ENCODE assay signal across 21 mouse cellular contexts in the genomic region with DNA sequence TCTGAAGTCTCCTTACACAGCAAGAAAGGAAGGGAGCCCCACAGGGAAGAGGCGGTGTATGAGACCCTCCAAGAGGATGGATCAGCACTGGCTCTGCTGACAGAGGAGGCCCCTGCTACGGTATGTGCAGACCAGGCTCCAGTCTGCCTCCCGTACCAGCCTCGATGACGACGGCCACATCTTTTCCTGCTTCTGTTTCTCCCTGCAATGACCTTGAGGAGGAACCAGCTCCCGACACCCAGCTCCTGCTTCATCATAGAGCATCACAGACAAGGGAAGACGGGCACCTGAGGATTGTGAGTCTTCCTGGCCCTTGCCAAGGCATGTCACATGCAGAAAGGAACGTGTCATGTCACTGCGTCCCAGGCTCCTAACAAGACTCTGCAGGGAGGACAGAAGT. TPM values are rescaled to one million over a fixed set of nuclear protein-coding genes. Genes with fewer than 3 reads are reported as not detected.
DNase-seq lines count a peak whose midpoint lies in the region; ATAC-seq and TF ChIP-seq lines count a peak whose summit lies in the region.
"Had no signal": no experiment of that assay in that cellular context is flagged by ENCODE, and none has a peak within 500 bp of the region (broad histone marks: within the 10 kb centered on the region; RNA-seq: fewer than 3 reads in every experiment).

No protein-coding gene starts in this region.

- no peaks in the 10 kb centered on the region for H3K9me3 ChIP-seq in embryonic facial prominence, embryonic 13.5 days
- H3K9me3 ChIP-seq in embryonic facial prominence, embryonic 10.5 days, result no peaks in the 10 kb centered on the region
- no peaks in the 10 kb centered on the region for H3K9me3 ChIP-seq in limb, embryonic 12.5 days
- H3K9me3 ChIP-seq in limb, embryonic 10.5 days (replicated peaks), result no peaks in the 10 kb centered on the region
- no peaks in the 10 kb centered on the region for H3K9me3 ChIP-seq in embryonic facial prominence, embryonic 14.5 days (ENCODE audit: control insufficient read depth, low read length)
- no peaks in the 10 kb centered on the region for H3K9me3 ChIP-seq in midbrain, postnatal 0 days (ENCODE audit: low read length)
- H3K9me3 ChIP-seq: embryonic facial prominence, embryonic 12.5 days; forebrain, embryonic 10.5 days; heart, embryonic 12.5 days; hindbrain, embryonic 12.5 days had no signal

- no peak for DNase-seq in embryonic facial prominence, embryonic 10.5 days (ENCODE audit: low spot score)
- no peak for DNase-seq in limb, embryonic 10.5 days (ENCODE audit: low spot score)
- DNase-seq in embryonic facial prominence, embryonic 14.5 days (ENCODE audit: low spot score), result no peak
- no peak for DNase-seq in midbrain, postnatal 0 days (ENCODE audit: low spot score)
- DNase-seq in layer of hippocampus, postnatal 36 days, result no peak
- DNase-seq: adrenal gland, postnatal 14 days; cerebellum, adult 18-20 months; cerebellum, postnatal 10 days; embryo, embryonic 11 days; heart, postnatal 4 days had no signal

- no peak overlapping the region for H3K4me3 ChIP-seq in embryonic facial prominence, embryonic 13.5 days
- no peak overlapping the region for H3K4me3 ChIP-seq in embryonic facial prominence, embryonic 10.5 days
- no peak overlapping the region for H3K4me3 ChIP-seq in limb, embryonic 12.5 days (replicated peaks)
- no peak overlapping the region for H3K4me3 ChIP-seq in limb, embryonic 10.5 days
- no peak overlapping the region for H3K4me3 ChIP-seq in embryonic facial prominence, embryonic 14.5 days (ENCODE audit: low read depth, low read length)
- H3K4me3 ChIP-seq in midbrain, postnatal 0 days (ENCODE audit: low read depth, low read length), result no peak overlapping the region
- H3K4me3 ChIP-seq: embryonic facial prominence, embryonic 12.5 days; erythroblast, embryonic 14.5 days; forebrain, embryonic 10.5 days; heart, adult 2 months; heart, embryonic 12.5 days; hindbrain, embryonic 12.5 days had no signal

- TF ChIP-seq CTCF in midbrain, postnatal 0 days (IDR thresholded peaks at IDR 0.05), result no peak

- H3K4me1 ChIP-seq in embryonic facial prominence, embryonic 13.5 days, result peaks cover 26% of the 10 kb centered on the region
- H3K4me1 ChIP-seq in embryonic facial prominence, embryonic 10.5 days, result 0 out of 2 replicates have a peak, but pooled peaks cover 2% of the 10 kb centered on the region
- 0 out of 2 replicates have a peak, but pooled peaks cover 7% of the 10 kb centered on the region for H3K4me1 ChIP-seq in limb, embryonic 12.5 days (replicated peaks)
- peaks cover 5% of the 10 kb centered on the region; the same call in 1 of the 2 replicates for H3K4me1 ChIP-seq in limb, embryonic 10.5 days
- peaks cover 8% of the 10 kb centered on the region for H3K4me1 ChIP-seq in embryonic facial prominence, embryonic 14.5 days (ENCODE audit: control insufficient read depth, insufficient read depth, low read length)
- H3K4me1 ChIP-seq in midbrain, postnatal 0 days (ENCODE audit: insufficient read depth, low read length), result no peaks in the 10 kb centered on the region

- 0 out of 2 replicates have a peak overlapping the region, but pooled peaks have one; percentile 39 for H3K27ac ChIP-seq in embryonic facial prominence, embryonic 13.5 days
- H3K27ac ChIP-seq in embryonic facial prominence, embryonic 10.5 days (replicated peaks), result no peak overlapping the region
- no peak overlapping the region for H3K27ac ChIP-seq in limb, embryonic 12.5 days
- H3K27ac ChIP-seq in limb, embryonic 10.5 days, result no peak overlapping the region
- peak overlapping the region; percentile 45; the same call in 1 of the 2 replicates for H3K27ac ChIP-seq in embryonic facial prominence, embryonic 14.5 days (replicated peaks; ENCODE audit: low read depth, low read length)
- no peak overlapping the region for H3K27ac ChIP-seq in midbrain, postnatal 0 days (ENCODE audit: low read depth, low read length)
- H3K27ac ChIP-seq: embryonic facial prominence, embryonic 12.5 days; forebrain, embryonic 10.5 days; hindbrain, embryonic 12.5 days had no signal

- no peak overlapping the region for H3K4me2 ChIP-seq in embryonic facial prominence, embryonic 13.5 days
- H3K4me2 ChIP-seq in limb, embryonic 12.5 days, result no peak overlapping the region
- no peak overlapping the region for H3K4me2 ChIP-seq in embryonic facial prominence, embryonic 14.5 days (ENCODE audit: low read depth, low read length)
- H3K4me2 ChIP-seq in midbrain, postnatal 0 days (ENCODE audit: low read depth, low read length, poor library complexity, severe bottlenecking), result no peak overlapping the region
- H3K4me2 ChIP-seq: embryonic facial prominence, embryonic 12.5 days; heart, embryonic 12.5 days; hindbrain, embryonic 12.5 days had no signal

- WGBS in embryonic facial prominence, embryonic 13.5 days, result 66% methylated on average over 10 of the region's 10 CpGs
- WGBS in embryonic facial prominence, embryonic 10.5 days, result 80% methylated on average over 10 of the region's 10 CpGs
- WGBS in limb, embryonic 12.5 days, result 76% methylated on average over 10 of the region's 10 CpGs
- 81% methylated on average over 10 of the region's 10 CpGs for WGBS in limb, embryonic 10.5 days
- WGBS in embryonic facial prominence, embryonic 14.5 days, result 65% methylated on average over 10 of the region's 10 CpGs
- 77% methylated on average over 10 of the region's 10 CpGs for WGBS in midbrain, postnatal 0 days

- H3K36me3 ChIP-seq in embryonic facial prominence, embryonic 13.5 days, result no peaks in the 10 kb centered on the region
- no peaks in the 10 kb centered on the region for H3K36me3 ChIP-seq in embryonic facial prominence, embryonic 10.5 days (replicated peaks)
- H3K36me3 ChIP-seq in limb, embryonic 12.5 days, result no peaks in the 10 kb centered on the region
- no peaks in the 10 kb centered on the region for H3K36me3 ChIP-seq in limb, embryonic 10.5 days
- H3K36me3 ChIP-seq in embryonic facial prominence, embryonic 14.5 days (ENCODE audit: control insufficient read depth, insufficient read depth, low read length), result no peaks in the 10 kb centered on the region
- H3K36me3 ChIP-seq in midbrain, postnatal 0 days (ENCODE audit: insufficient read depth, low read length), result no peaks in the 10 kb centered on the region
- H3K36me3 ChIP-seq: embryonic facial prominence, embryonic 12.5 days; forebrain, embryonic 10.5 days; heart, embryonic 12.5 days; hindbrain, embryonic 12.5 days had no signal

- no peaks in the 10 kb centered on the region for H3K27me3 ChIP-seq in embryonic facial prominence, embryonic 13.5 days
- H3K27me3 ChIP-seq in embryonic facial prominence, embryonic 10.5 days (replicated peaks; ENCODE audit: low read depth, poor library complexity, severe bottlenecking), result no peaks in the 10 kb centered on the region
- H3K27me3 ChIP-seq in limb, embryonic 12.5 days, result no peaks in the 10 kb centered on the region
- no peaks in the 10 kb centered on the region for H3K27me3 ChIP-seq in limb, embryonic 10.5 days (ENCODE audit: low read depth, poor library complexity, severe bottlenecking)
- H3K27me3 ChIP-seq in embryonic facial prominence, embryonic 14.5 days (replicated peaks; ENCODE audit: control insufficient read depth, insufficient read depth, low read length), result no peaks in the 10 kb centered on the region
- no peaks in the 10 kb centered on the region for H3K27me3 ChIP-seq in midbrain, postnatal 0 days (ENCODE audit: insufficient read depth, low read length)
- H3K27me3 ChIP-seq: embryonic facial prominence, embryonic 12.5 days; hindbrain, embryonic 12.5 days had no signal

- no peak overlapping the region for H3K9ac ChIP-seq in embryonic facial prominence, embryonic 13.5 days
- 0 out of 2 replicates have a peak overlapping the region, but pooled peaks have one; percentile 28 for H3K9ac ChIP-seq in limb, embryonic 12.5 days (replicated peaks)
- no peak overlapping the region for H3K9ac ChIP-seq in embryonic facial prominence, embryonic 14.5 days (ENCODE audit: low read depth, low read length)
- no peak overlapping the region for H3K9ac ChIP-seq in midbrain, postnatal 0 days (replicated peaks; ENCODE audit: low read length, poor library complexity, severe bottlenecking)
- H3K9ac ChIP-seq: embryonic facial prominence, embryonic 12.5 days; heart, embryonic 12.5 days; hindbrain, embryonic 12.5 days had no signal

- no peak for ATAC-seq in embryonic facial prominence, embryonic 13.5 days (ENCODE audit: insufficient number of reproducible peaks, insufficient read depth, low FRiP score, low TSS enrichment, low read depth)
- ATAC-seq in limb, embryonic 12.5 days (ENCODE audit: insufficient number of reproducible peaks, insufficient read depth, low FRiP score, low TSS enrichment, low read depth), result no peak
- no peak for ATAC-seq in embryonic facial prominence, embryonic 14.5 days (ENCODE audit: low read depth)
- 0 out of 2 replicates have a peak, but pooled peaks have one; percentile 11 for ATAC-seq in neutrophil, adult 5-6 weeks (ENCODE audit: extremely low read depth, insufficient number of reproducible peaks, low FRiP score, poor library complexity, severe bottlenecking)
- ATAC-seq in midbrain, postnatal 0 days (ENCODE audit: low FRiP score), result no peak
- ATAC-seq: forebrain, embryonic 14.5 days; inflammation-experienced regulatory T-cells, adult 6 months had no signal

RNA-seq across cellular contexts. Expression of a gene that starts 15.0 kb away (rescaled TPM):
- polyA plus RNA-seq in embryonic facial prominence, embryonic 13.5 days (2015; fragmentation: Nextera tagmentation; extraction: Ambion mirVana), result 0.83 and 1.6 TPM in 2 replicates
- 0.41 and 0.61 TPM in 2 replicates for polyA plus RNA-seq in embryonic facial prominence, embryonic 10.5 days (2016; fragmentation: Nextera tagmentation; extraction: Ambion mirVana)
- 0.83 and 0.84 TPM in 2 replicates for polyA plus RNA-seq in limb, embryonic 12.5 days (2016; fragmentation: Nextera tagmentation; extraction: Ambion mirVana)
- polyA plus RNA-seq in limb, embryonic 10.5 days (2016; fragmentation: Nextera tagmentation; extraction: Ambion mirVana), result 0.25 and 0.38 TPM in 2 replicates
- 1.4 and 2.3 TPM in 2 replicates for polyA plus RNA-seq in embryonic facial prominence, embryonic 14.5 days (2014; fragmentation: Nextera tagmentation; extraction: Ambion mirVana)
- 46.4 and 50.0 TPM in 2 replicates for total RNA-seq in neutrophil, adult 5-6 weeks (2017)
- 0.99 and 2.0 TPM in 2 replicates for total RNA-seq in midbrain, postnatal 0 days (2014; rRNA removed)
- 1.1 and 1.8 TPM in 2 replicates for polyA plus RNA-seq in midbrain, postnatal 0 days (2015; fragmentation: Nextera tagmentation; extraction: Ambion mirVana)
- total RNA-seq in layer of hippocampus, postnatal 36 days (2021), result 1 to 10 TPM; 6.3 to 7.7 TPM

Comparison
In these comparisons a context has a peak if more than half of its experiments do, and no peak if none do; other contexts are left out.
1. H3K27ac ChIP-seq: peak in embryonic facial prominence, embryonic 13.5 days (single experiment) and embryonic facial prominence, embryonic 14.5 days (single experiment); none in embryonic facial prominence, embryonic 10.5 days (single experiment), limb, embryonic 12.5 days (single experiment), limb, embryonic 10.5 days (single experiment) and midbrain, postnatal 0 days (single experiment).